Mouse (Mus musculus) E14TG2a.4 (cell line): Measurements from ENCODE around the gene Elk4.

Experiments
- H3K27me3 ChIP-seq: 2 replicates; pipeline ENCODE4 v1.6.1; 2014; ENCODE audit warnings: low read length, control low read depth; ENCODE audit not compliant: insufficient read depth
- H3K36me3 ChIP-seq: 2 replicates; pipeline ENCODE4 v1.6.1; 2014; ENCODE audit warnings: low read length, control low read depth; ENCODE audit not compliant: insufficient read depth
- H3K4me1 ChIP-seq: replicated peaks from 2 replicates; pipeline ENCODE4 v1.6.1; 2014; ENCODE audit warnings: low read depth, low read length, control low read depth
- H3K4me3 ChIP-seq: replicated peaks from 2 replicates; pipeline ENCODE4 v1.5.1; 2014; ENCODE audit warnings: mild to moderate bottlenecking, low read length
- H3K9me3 ChIP-seq: 2 replicates; pipeline ENCODE4 v1.6.1; 2014; ENCODE audit warnings: low read length, control low read depth
- CTCF ChIP-seq: conservative IDR thresholded peaks from 2 replicates; pipeline ENCODE4 v1.5.1; 2014; ENCODE audit warnings: low read length
- NANOG ChIP-seq: IDR thresholded peaks from 2 replicates; pipeline ENCODE4 v1.6.1; 2014; ENCODE audit warnings: borderline replicate concordance, low read length, mixed read lengths
- POU5F1 ChIP-seq: IDR thresholded peaks from 2 replicates; pipeline ENCODE4 v1.6.1; 2014; ENCODE audit warnings: low read length, borderline replicate concordance

Elk4 gene

GRCm38 (mm10) chr1:132007282-132007815 lies at the start of gene Elk4:
Elk4 (plus strand) TSS chr1:132007607.
- Histone ChIP-seq H3K4me3 (peak within 1 kb of the TSS; percentile 88), H3K9me3 (no peaks in the 10 kb centered on the region), H3K4me1 (peaks cover 60% of the 10 kb centered on the region), H3K27me3 (no peaks in the 10 kb centered on the region), H3K36me3 (no peaks in the 10 kb centered on the region)
- no peak for TF ChIP-seq POU5F1
- TF ChIP-seq CTCF, result no peak
- no peak for TF ChIP-seq NANOG

GRCm38 (mm10) chr1:131961004-131961403 lies 46.4 kb upstream of the Elk4 start:
- Histone ChIP-seq H3K27me3 (peaks cover 80% of the 10 kb centered on the region), H3K36me3 (no peaks in the 10 kb centered on the region), H3K9me3 (peaks cover 4% of the 10 kb centered on the region; the same call in 1 of the 2 replicates), H3K4me1 (peaks cover 25% of the 10 kb centered on the region), H3K4me3 (no peak overlapping the region)
- no peak for TF ChIP-seq CTCF
- no peak for TF ChIP-seq POU5F1
- no peak for TF ChIP-seq NANOG

- Histone ChIP-seq H3K4me1 (peaks cover 28% of the 10 kb centered on the region), H3K4me3 (peak within 1 kb of the TSS; percentile 89), H3K9me3 (0 out of 2 replicates have a peak, but pooled peaks cover under 1% of the 10 kb centered on the region), H3K27me3 (peaks cover 81% of the 10 kb centered on the region), H3K36me3 (no peaks in the 10 kb centered on the region)
- TF ChIP-seq POU5F1, result no peak
- no peak for TF ChIP-seq NANOG
- no peak for TF ChIP-seq CTCF
These were observed 44.8 kb upstream of the Elk4 start, which contains the start of gene Slc45a3 for GRCm38 (mm10) chr1:131962606-131963084. Slc45a3 (plus strand) TSS chr1:131962967.

- H3K27me3 ChIP-seq, result peaks cover 84% of the 10 kb centered on the region
- peak overlapping the region; percentile 89 for H3K4me3 ChIP-seq
- peaks cover 29% of the 10 kb centered on the region for H3K4me1 ChIP-seq
- no peak for TF ChIP-seq CTCF
- TF ChIP-seq POU5F1, result no peak
- no peak for TF ChIP-seq NANOG
- H3K36me3 ChIP-seq, result no peaks in the 10 kb centered on the region
- no peaks in the 10 kb centered on the region for H3K9me3 ChIP-seq
These were observed 44.1 kb upstream of the Elk4 start for GRCm38 (mm10) chr1:131963085-131963951.

GRCm38 (mm10) chr1:131964100-131964499 lies 43.3 kb upstream of the Elk4 start:
- TF ChIP-seq CTCF (no peak), POU5F1 (no peak), NANOG (no peak)
- H3K4me3 ChIP-seq, result peak overlapping the region; percentile 89
- H3K36me3 ChIP-seq, result no peaks in the 10 kb centered on the region
- no peaks in the 10 kb centered on the region for H3K9me3 ChIP-seq
- H3K4me1 ChIP-seq, result peaks cover 29% of the 10 kb centered on the region
- peaks cover 92% of the 10 kb centered on the region for H3K27me3 ChIP-seq

GRCm38 (mm10) chr1:131964580-131964979 lies 42.8 kb upstream of the Elk4 start:
- Histone ChIP-seq H3K4me3 (no peak overlapping the region), H3K36me3 (no peaks in the 10 kb centered on the region), H3K9me3 (no peaks in the 10 kb centered on the region), H3K27me3 (peaks cover 92% of the 10 kb centered on the region), H3K4me1 (peaks cover 30% of the 10 kb centered on the region)
- TF ChIP-seq CTCF, result no peak
- no peak for TF ChIP-seq POU5F1
- TF ChIP-seq NANOG, result no peak

GRCm38 (mm10) chr1:131965818-131966217 lies 41.6 kb upstream of the Elk4 start:
- TF ChIP-seq POU5F1 (no peak), CTCF (no peak), NANOG (no peak)
- no peaks in the 10 kb centered on the region for H3K36me3 ChIP-seq
- H3K4me1 ChIP-seq, result peaks cover 42% of the 10 kb centered on the region
- no peak overlapping the region for H3K4me3 ChIP-seq
- H3K9me3 ChIP-seq, result no peaks in the 10 kb centered on the region
- peaks cover 89% of the 10 kb centered on the region for H3K27me3 ChIP-seq

GRCm38 (mm10) chr1:131967336-131967735 lies 40.1 kb upstream of the Elk4 start:
- no peak for TF ChIP-seq NANOG
- TF ChIP-seq POU5F1, result no peak
- TF ChIP-seq CTCF, result no peak
- H3K4me3 ChIP-seq, result no peak overlapping the region
- no peaks in the 10 kb centered on the region for H3K36me3 ChIP-seq
- H3K4me1 ChIP-seq, result peaks cover 47% of the 10 kb centered on the region
- H3K27me3 ChIP-seq, result peaks cover 87% of the 10 kb centered on the region
- H3K9me3 ChIP-seq, result no peaks in the 10 kb centered on the region

GRCm38 (mm10) chr1:131968556-131968955 lies 38.9 kb upstream of the Elk4 start:
- Histone ChIP-seq H3K4me1 (peaks cover 52% of the 10 kb centered on the region), H3K27me3 (peaks cover 91% of the 10 kb centered on the region), H3K4me3 (no peak overlapping the region), H3K36me3 (no peaks in the 10 kb centered on the region), H3K9me3 (no peaks in the 10 kb centered on the region)
- TF ChIP-seq NANOG (no peak), CTCF (no peak), POU5F1 (no peak)
